Mouse (Mus musculus): ENCODE results near the gene Upf1. TPM values are rescaled to one million over a fixed set of nuclear protein-coding genes. Genes with fewer than 3 reads are reported as not detected.

Upf1 gene
- polyA plus RNA-seq, 1 experiment, result 47.2 TPM

DNA sequence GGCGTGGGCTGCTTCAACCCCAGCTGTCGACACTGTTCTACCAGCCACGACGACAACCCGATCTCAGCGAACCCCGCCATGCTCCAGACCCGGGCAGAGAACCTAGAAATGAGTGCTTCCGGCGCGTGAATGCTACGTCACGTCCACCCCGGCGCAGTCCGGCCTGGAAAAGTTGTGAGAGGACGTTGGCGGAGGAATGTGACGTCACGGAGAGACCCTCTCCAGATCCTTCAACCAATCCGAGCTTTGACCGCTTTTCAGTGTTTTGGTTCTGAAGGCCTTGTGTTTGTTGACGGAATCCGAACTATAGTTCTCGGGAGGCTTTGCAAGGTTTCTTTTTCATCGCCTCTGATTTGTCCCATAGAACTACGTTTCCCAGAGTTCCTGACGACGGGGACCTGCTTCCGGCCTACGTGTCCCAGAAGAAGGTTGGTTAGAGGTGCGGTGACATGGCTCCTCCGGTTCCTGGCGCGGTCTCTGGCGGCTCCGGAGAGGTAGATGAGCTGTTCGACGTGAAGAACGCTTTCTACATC is 50.7 kb downstream of the Upf1 start, which contains the start of the genes Ddx49 and Cope:
Gene Ddx49, minus strand, starts transcription at position 132 of the 533 bp plus-strand sequence.
Gene Cope, plus strand, starts transcription at position 161 of the 533 bp plus-strand sequence.
- peaks cover 10% of the 10 kb centered on the region for H3K36me3 ChIP-seq (ENCODE audit: control insufficient read depth, insufficient read depth)

DNA sequence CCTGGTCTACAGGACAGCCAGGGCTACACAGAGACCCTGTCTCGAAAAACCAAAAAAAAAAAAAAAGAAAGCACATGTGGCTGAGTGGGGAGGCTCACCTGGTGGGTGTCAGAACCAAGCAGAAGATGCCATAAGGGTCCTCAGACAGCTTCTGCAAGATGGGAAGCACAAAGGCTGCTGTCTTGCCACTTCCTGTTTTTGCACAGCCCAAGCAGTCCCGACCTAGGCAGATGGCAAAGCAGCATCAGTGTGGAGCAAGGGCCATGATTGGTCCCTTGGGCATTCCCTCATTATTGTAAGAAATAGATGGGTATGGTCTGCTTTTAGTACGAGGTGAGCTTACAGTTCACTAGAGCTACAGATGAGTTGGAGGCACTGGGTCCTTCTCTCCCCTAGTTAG is 52.2 kb downstream of the Upf1 start:
- H3ac ChIP-seq (ENCODE audit: control insufficient read depth, insufficient read length, low read depth), result peak overlapping the region; percentile 11
- H3K4me3 ChIP-seq (ENCODE audit: insufficient read depth, poor library complexity, severe bottlenecking), result no peak overlapping the region
- peaks cover 31% of the 10 kb centered on the region for H3K79me3 ChIP-seq (ENCODE audit: low read depth)
- peaks cover 22% of the 10 kb centered on the region for H3K36me3 ChIP-seq (ENCODE audit: control insufficient read depth, insufficient read depth)
- no peak for TF ChIP-seq MAX (IDR thresholded peaks at IDR 0.05)
- no peak for TF ChIP-seq MYOG (IDR thresholded peaks at IDR 0.05; ENCODE audit: control insufficient read depth, extremely low read depth, insufficient read length)
- no peak for TF ChIP-seq USF1 (IDR thresholded peaks at IDR 0.05; ENCODE audit: low read depth)
- no peak for TF ChIP-seq CEBPB (IDR thresholded peaks at IDR 0.05; ENCODE audit: low read depth)
- no peak for TF ChIP-seq FOSL1 (IDR thresholded peaks at IDR 0.05; ENCODE audit: insufficient read depth, low read length, poor library complexity, severe bottlenecking)
- no peak for TF ChIP-seq CTCF (IDR thresholded peaks at IDR 0.05; ENCODE audit: control insufficient read depth, insufficient read depth, insufficient read length)
- no peak for TF ChIP-seq MYOD1 (IDR thresholded peaks at IDR 0.05; ENCODE audit: control insufficient read depth, insufficient read length, low read depth)
- H3K27me3 ChIP-seq (ENCODE audit: control insufficient read depth, insufficient read depth, insufficient read length), result no peaks in the 10 kb centered on the region
- peaks cover 51% of the 10 kb centered on the region for H3K79me2 ChIP-seq (ENCODE audit: control insufficient read depth, insufficient read depth)

More for the DNA sequence above, 50.7 kb downstream of the Upf1 start, which contains the start of the genes Ddx49 and Cope:
- Histone ChIP-seq H3K4me3 (ENCODE audit: insufficient read depth, poor library complexity, severe bottlenecking) (peak within 1 kb of the TSS; percentile 99), H3K79me2 (ENCODE audit: control insufficient read depth, insufficient read depth) (peaks cover 51% of the 10 kb centered on the region), H3ac (ENCODE audit: control insufficient read depth, insufficient read length, low read depth) (peak within 1 kb of the TSS; percentile 82), H3K27me3 (ENCODE audit: control insufficient read depth, insufficient read depth, insufficient read length) (no peaks in the 10 kb centered on the region), H3K79me3 (ENCODE audit: low read depth) (peaks cover 31% of the 10 kb centered on the region)
- TF ChIP-seq MYOD1 (IDR thresholded peaks at IDR 0.05; ENCODE audit: control insufficient read depth, insufficient read length, low read depth) (no peak), CEBPB (IDR thresholded peaks at IDR 0.05; ENCODE audit: low read depth) (peak; percentile 61), MAX (IDR thresholded peaks at IDR 0.05) (peak; percentile 21), MYOG (IDR thresholded peaks at IDR 0.05; ENCODE audit: control insufficient read depth, extremely low read depth, insufficient read length) (no peak), FOSL1 (IDR thresholded peaks at IDR 0.05; ENCODE audit: insufficient read depth, low read length, poor library complexity, severe bottlenecking) (no peak), CTCF (IDR thresholded peaks at IDR 0.05; ENCODE audit: control insufficient read depth, insufficient read depth, insufficient read length) (no peak)

DNA sequence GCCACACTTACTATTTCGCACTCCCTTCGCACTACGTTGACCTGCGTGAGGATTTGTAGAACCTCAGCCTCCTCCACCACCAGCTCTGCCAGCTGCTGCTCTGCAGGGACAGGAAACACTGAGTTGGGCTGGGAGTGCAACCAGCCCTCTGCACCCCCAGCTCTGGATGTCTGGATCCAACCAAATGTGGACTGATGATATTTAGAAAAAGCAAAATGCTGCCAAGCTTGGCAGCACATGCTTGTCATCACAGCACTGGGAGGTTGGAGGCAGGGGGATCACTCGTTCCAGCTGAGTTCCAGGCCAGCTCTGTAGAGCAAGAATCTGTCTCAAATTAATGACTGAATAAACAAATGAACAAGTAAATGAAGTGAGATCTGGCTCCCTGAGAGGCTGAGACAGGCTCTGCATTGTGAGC is 59.1 kb downstream of the Upf1 start:
- H3K79me3 ChIP-seq (ENCODE audit: low read depth), result no peaks in the 10 kb centered on the region
- H3ac ChIP-seq (ENCODE audit: control insufficient read depth, insufficient read length, low read depth), result no peak overlapping the region
- peaks cover 69% of the 10 kb centered on the region for H3K36me3 ChIP-seq (ENCODE audit: control insufficient read depth, insufficient read depth)
- H3K27me3 ChIP-seq (ENCODE audit: control insufficient read depth, insufficient read depth, insufficient read length), result no peaks in the 10 kb centered on the region
- H3K79me2 ChIP-seq (ENCODE audit: control insufficient read depth, insufficient read depth), result no peaks in the 10 kb centered on the region
- H3K4me3 ChIP-seq (ENCODE audit: insufficient read depth, poor library complexity, severe bottlenecking), result no peak overlapping the region
- TF ChIP-seq CEBPB (IDR thresholded peaks at IDR 0.05; ENCODE audit: low read depth), result no peak
- TF ChIP-seq CTCF (IDR thresholded peaks at IDR 0.05; ENCODE audit: control insufficient read depth, insufficient read depth, insufficient read length), result no peak
- TF ChIP-seq USF1 (IDR thresholded peaks at IDR 0.05; ENCODE audit: low read depth), result no peak
- TF ChIP-seq MYOD1 (IDR thresholded peaks at IDR 0.05; ENCODE audit: control insufficient read depth, insufficient read length, low read depth), result no peak
- TF ChIP-seq FOSL1 (IDR thresholded peaks at IDR 0.05; ENCODE audit: insufficient read depth, low read length, poor library complexity, severe bottlenecking), result no peak
- no peak for TF ChIP-seq MAX (IDR thresholded peaks at IDR 0.05)
- TF ChIP-seq MYOG (IDR thresholded peaks at IDR 0.05; ENCODE audit: control insufficient read depth, extremely low read depth, insufficient read length), result no peak

DNA sequence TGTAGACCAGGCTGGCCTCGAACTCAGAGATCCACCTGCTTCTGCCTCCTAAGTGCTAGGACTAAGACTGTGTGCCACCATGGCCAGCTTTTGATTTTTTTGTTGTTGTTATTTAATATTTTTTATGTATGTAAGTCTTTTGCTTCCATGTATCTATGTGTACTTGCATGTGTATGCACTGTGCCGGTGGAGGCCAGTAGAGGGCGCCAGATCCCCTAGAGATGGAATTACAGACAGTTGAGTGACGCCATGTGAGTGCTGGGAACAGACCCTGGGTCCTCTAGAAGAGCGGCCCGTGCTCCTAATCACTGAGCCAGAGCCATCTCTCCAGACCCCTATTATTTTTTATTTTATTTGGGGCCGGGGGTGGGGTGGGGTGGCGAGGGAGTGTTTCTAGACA is 66.3 kb downstream of the Upf1 start:
- H3K79me3 ChIP-seq (ENCODE audit: low read depth), result peaks cover 17% of the 10 kb centered on the region
- no peak overlapping the region for H3K4me3 ChIP-seq (ENCODE audit: insufficient read depth, poor library complexity, severe bottlenecking)
- no peak overlapping the region for H3ac ChIP-seq (ENCODE audit: control insufficient read depth, insufficient read length, low read depth)
- peaks cover 43% of the 10 kb centered on the region for H3K36me3 ChIP-seq (ENCODE audit: control insufficient read depth, insufficient read depth)
- H3K27me3 ChIP-seq (ENCODE audit: control insufficient read depth, insufficient read depth, insufficient read length), result no peaks in the 10 kb centered on the region
- TF ChIP-seq CTCF (IDR thresholded peaks at IDR 0.05; ENCODE audit: control insufficient read depth, insufficient read depth, insufficient read length) (no peak), CEBPB (IDR thresholded peaks at IDR 0.05; ENCODE audit: low read depth) (no peak), USF1 (IDR thresholded peaks at IDR 0.05; ENCODE audit: low read depth) (no peak), MYOG (IDR thresholded peaks at IDR 0.05; ENCODE audit: control insufficient read depth, extremely low read depth, insufficient read length) (no peak), FOSL1 (IDR thresholded peaks at IDR 0.05; ENCODE audit: insufficient read depth, low read length, poor library complexity, severe bottlenecking) (no peak), MYOD1 (IDR thresholded peaks at IDR 0.05; ENCODE audit: control insufficient read depth, insufficient read length, low read depth) (no peak)
- H3K79me2 ChIP-seq (ENCODE audit: control insufficient read depth, insufficient read depth), result peaks cover 37% of the 10 kb centered on the region

DNA sequence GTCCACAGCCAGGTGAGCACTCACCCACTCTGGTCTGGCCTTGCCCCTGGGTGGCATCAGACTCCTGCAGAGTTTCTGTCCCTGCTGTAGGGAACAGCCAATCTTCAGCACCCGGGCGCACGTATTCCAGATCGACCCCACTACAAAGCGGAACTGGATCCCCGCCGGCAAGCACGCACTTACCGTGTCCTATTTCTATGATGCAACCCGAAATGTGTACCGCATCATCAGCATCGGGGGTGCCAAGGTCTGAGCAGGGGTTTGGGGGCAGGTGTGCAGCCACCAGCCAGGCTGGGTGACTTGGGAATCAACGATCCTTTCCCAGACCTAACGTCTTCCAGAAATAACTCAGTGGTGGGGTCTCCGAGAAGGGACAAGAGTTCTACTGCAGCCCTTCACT is 67.8 kb downstream of the Upf1 start:
- peaks cover 31% of the 10 kb centered on the region for H3K36me3 ChIP-seq (ENCODE audit: control insufficient read depth, insufficient read depth)
- no peak for TF ChIP-seq CEBPB (IDR thresholded peaks at IDR 0.05; ENCODE audit: low read depth)
- TF ChIP-seq MYOG (IDR thresholded peaks at IDR 0.05; ENCODE audit: control insufficient read depth, extremely low read depth, insufficient read length), result no peak
- no peak for TF ChIP-seq CTCF (IDR thresholded peaks at IDR 0.05; ENCODE audit: control insufficient read depth, insufficient read depth, insufficient read length)
- no peak for TF ChIP-seq MAX (IDR thresholded peaks at IDR 0.05)
- TF ChIP-seq MYOD1 (IDR thresholded peaks at IDR 0.05; ENCODE audit: control insufficient read depth, insufficient read length, low read depth), result no peak
- no peak for TF ChIP-seq USF1 (IDR thresholded peaks at IDR 0.05; ENCODE audit: low read depth)
- TF ChIP-seq FOSL1 (IDR thresholded peaks at IDR 0.05; ENCODE audit: insufficient read depth, low read length, poor library complexity, severe bottlenecking), result no peak

More for the DNA sequence above, 67.8 kb downstream of the Upf1 start:
- H3K79me3 ChIP-seq (ENCODE audit: low read depth), result peaks cover 17% of the 10 kb centered on the region
- H3K27me3 ChIP-seq (ENCODE audit: control insufficient read depth, insufficient read depth, insufficient read length), result no peaks in the 10 kb centered on the region
- peaks cover 37% of the 10 kb centered on the region for H3K79me2 ChIP-seq (ENCODE audit: control insufficient read depth, insufficient read depth)
- H3K4me3 ChIP-seq (ENCODE audit: insufficient read depth, poor library complexity, severe bottlenecking), result no peak overlapping the region
- H3ac ChIP-seq (ENCODE audit: control insufficient read depth, insufficient read length, low read depth), result no peak overlapping the region

All from C2C12 (cell line).